Mouse (Mus musculus): Measurements from ENCODE around the gene Fgf10.

Fgf10 gene

DNA sequence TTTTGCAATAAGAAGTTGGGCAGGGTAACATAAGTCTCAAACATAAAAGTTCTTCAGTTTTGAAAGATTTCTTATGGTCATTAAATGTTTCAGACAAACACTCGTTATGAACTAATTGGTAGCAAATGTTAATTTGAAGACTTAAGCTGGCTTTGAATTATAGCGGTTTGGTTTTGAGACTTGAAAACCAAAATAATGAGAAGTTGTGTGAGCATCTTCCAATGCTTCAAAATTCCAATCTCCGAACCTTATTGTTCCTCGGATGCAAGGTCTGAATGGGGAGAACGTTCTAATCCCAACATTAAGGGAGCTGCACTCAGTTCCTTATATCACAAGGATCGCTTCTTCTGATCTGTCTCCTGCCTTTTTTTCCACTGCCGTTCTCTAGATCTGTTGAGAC lies at the start of gene Fgf10:
Fgf10 (plus strand) TSS at position 301 of the 400 bp plus-strand sequence.
- DNase-seq, result no peak

DNA sequence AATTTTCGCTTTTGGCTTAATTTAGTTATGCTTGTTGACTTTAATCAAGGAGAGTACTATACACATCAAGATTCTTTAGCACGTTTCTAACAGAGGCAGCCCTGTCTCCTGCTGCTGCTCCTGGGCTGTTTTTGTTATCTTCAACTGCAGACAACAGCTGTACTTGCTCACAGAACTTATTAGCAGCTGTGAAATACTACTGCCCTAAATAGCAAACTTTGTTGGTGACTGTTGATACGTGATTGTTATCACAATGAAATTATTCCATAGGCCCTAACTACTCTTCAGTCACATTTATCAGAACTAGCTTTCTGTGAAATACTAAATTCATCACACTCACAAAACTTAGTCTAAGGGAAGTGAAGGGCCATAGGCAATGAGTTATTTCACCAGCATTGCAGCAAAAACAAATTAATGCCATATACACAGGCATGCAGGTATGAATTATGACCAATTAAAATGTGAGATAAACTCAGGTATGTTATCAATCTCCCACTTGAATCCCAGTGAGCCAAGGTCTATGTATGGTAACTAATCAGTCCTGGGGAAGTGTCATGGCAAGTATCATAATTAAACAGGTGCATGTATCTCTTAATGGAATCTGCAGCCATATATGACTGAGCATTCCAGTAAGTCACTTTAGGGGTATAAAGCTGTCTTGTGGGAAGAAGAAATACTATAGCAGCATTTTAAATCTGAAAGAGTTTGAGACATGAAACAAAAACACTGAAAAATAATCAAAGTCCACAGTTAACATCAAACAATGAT lies 39.7 kb upstream of the Fgf10 start:
- no peak for DNase-seq

- DNase-seq, result no peak
These were observed 38.1 kb upstream of the Fgf10 start for GRCm38 (mm10) chr13:118631500-118631899.

- DNase-seq, result no peak
These were observed 33.5 kb upstream of the Fgf10 start for GRCm38 (mm10) chr13:118636047-118636446.

GRCm38 (mm10) chr13:118642585-118642984 lies 27.0 kb upstream of the Fgf10 start:
- DNase-seq, result no peak

- no peak for DNase-seq
These were observed 26.5 kb upstream of the Fgf10 start for GRCm38 (mm10) chr13:118643138-118643537.

DNA sequence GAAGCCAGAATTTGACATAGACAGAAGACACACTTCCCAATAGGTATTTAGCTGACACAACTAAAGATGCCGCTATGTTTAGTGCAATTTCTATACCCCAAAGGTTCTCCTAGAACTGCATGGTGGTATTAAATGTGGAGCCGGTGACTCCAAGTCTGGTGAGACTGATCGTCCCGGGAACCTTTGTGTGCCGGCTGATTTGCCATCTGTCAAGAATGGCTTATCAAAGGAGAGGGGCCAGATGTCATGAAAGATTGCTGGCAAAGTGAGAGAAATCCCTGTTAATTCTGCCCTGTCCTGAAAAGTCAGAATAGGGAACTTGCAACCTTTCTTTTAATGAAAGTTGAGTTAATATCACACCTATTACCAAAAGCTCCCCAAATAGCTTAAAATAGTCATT lies 12.6 kb upstream of the Fgf10 start:
- no peak for DNase-seq

DNA sequence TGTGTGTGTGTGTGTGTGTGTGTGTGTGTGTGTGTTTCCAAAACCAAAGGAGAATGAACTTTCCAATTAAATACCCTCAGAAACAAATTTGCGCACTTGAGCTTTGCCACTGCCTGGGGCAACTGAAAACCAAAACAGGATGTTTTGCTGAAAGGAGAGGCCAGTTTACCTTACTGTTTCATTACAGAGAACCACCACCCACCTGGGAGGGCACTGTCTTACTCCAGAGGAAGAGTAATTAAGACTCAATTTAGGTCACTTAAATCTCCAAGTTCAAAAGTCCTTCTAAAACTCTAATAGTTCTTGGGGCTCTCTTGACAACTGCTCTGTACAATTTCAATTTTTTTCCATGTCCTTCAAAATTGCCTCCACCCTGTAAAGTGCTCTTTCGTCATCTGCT lies 11.6 kb upstream of the Fgf10 start:
- no peak for DNase-seq

GRCm38 (mm10) chr13:118658608-118659326 lies 10.8 kb upstream of the Fgf10 start:
- DNase-seq, result no peak

GRCm38 (mm10) chr13:118661664-118662063 lies 7.9 kb upstream of the Fgf10 start:
- DNase-seq, result no peak

DNA sequence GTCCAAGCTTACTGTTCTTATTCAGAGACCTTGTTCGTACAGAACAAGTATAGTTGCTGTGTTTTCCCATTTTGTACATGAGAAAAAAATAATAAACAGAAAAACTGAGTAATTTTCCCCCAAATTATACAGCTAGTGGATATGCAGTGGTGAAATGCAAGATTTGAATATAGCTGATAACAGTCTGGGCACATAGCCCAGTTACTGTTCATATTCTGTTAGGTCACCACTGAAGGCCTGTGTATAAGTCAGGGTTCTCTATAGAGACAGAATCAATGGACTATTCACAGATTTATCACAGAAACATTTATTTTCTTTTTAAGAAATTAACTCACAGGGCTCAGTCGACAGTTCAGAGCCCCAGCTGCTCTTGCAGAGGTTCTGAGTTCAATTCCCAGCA lies 4.7 kb upstream of the Fgf10 start:
- no peak for DNase-seq

GRCm38 (mm10) chr13:118679228-118679627 lies 9.6 kb downstream of the Fgf10 start:
- DNase-seq, result no peak

GRCm38 (mm10) chr13:118693049-118693448 lies 23.5 kb downstream of the Fgf10 start:
- DNase-seq, result no peak

GRCm38 (mm10) chr13:118695103-118695502 lies 25.5 kb downstream of the Fgf10 start:
- DNase-seq, result no peak

DNA sequence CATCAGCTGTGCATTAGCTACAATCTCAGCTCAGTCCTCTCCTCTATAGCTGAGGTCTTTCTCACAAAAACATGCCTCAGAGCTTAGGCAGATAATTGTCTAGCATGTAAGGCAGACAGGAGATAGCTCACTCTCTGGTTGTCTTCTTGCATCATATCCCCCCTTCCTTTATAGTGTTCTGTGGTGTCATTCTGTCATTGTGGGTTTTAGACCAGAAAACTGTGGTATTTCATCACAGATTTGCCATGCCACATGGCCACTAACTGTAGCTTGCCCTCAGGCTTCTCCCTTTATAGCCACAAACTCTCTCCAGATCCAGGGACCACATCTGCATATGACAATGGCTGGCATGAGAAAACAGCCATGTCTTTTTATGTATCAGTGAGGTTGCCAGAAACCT lies 34.1 kb downstream of the Fgf10 start:
- DNase-seq, result no peak

GRCm38 (mm10) chr13:118705716-118706115 lies 36.1 kb downstream of the Fgf10 start:
- no peak for DNase-seq

GRCm38 (mm10) chr13:118709912-118710311 lies 40.3 kb downstream of the Fgf10 start:
- no peak for DNase-seq

DNA sequence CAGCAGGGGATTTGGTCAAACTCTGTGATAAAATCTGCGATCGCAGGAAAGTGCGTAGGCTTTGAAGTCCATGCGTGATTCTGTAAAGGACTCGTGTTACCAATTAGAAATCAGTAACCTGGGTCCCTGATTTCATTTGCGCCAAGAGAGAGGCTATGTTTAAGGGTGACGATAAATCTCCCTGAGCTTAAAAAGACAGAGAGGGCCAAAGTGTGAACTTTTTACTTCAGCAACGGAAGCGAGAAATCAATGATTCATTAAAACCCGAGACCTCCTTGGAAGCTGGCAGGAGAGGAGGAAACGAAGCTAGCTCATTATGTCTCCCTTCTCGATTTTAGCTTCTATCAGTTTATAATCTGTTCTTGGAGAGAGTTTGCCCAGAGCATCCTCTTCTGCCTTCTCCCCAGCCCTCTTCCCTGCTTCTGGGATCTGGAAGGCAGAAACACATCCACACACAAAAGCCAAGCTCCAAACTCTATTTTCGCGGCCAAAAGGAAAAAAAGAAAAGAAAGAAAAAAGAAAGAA lies 44.1 kb downstream of the Fgf10 start:
- no peak for DNase-seq

DNA sequence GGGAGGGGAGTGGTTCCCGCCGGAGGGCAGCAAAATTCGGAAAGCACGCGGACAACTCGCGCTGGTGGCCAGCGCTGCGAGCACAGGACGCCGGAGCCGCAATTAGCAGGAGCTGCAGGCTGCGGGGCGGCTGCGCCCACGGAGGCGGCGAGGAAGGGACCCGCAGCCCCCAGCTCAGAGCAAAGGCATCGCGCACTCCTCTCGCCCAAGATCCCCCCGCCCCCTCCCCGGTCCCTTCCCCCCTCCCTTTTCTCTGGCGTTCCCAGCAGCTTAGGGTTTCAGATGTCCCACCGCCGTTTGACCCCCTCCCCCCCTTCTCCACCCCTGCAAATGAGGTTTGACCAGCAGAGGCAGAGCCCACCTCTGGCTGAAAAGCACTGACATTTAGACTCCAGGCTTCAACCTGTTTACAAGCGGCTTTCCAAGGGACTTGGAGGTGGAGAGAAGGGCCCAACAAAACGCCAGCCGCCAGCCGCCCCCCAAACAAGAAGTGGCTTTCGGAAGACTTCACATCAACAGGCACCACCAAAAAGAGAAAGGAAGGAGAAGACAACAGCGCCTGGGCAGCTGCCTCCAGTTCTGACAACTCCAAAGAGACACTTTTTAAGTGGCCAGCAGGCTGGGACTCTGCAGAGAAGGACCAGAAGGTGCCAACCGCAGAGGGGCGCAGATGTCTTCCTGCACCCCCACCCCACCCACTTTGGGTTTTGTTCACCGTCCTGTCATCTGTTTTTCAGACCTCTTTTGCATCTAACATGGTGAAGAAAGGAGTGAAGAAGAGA lies 44.9 kb downstream of the Fgf10 start:
- DNase-seq, result no peak

DNA sequence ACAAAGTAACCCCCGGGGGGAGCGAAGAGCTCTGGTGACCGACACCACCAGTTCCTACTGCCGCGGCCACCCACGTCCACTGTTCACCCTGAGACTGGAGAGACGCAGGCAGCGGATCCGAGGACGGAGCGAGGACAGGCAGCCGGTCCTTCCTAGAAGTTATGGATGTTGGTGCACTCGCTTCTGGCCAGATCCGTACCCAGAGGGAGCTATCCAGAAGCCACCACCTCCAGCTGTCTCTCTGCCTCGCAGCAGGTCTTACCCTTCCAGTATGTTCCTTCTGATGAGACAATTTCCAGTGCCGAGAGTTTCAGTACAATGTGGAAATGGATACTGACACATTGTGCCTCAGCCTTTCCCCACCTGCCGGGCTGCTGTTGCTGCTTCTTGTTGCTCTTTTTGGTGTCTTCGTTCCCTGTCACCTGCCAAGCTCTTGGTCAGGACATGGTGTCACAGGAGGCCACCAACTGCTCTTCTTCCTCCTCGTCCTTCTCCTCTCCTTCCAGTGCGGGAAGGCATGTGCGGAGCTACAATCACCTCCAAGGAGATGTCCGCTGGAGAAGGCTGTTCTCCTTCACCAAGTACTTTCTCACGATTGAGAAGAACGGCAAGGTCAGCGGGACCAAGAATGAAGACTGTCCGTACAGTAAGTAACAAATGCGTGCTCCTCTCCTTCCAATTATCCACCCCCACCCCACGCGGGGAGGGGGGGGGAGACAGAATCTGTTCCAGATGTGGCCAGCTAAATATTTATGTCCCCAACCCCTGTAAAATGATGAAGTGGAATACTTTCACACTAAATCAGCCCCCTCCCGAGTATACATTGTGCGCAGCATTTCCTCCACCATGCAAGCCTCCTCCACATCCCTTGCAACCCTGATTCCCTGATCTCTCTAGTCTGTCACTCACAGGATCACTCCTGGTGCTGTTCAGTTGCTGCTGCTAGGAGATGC lies 45.8 kb downstream of the Fgf10 start:
- no peak for DNase-seq

- DNase-seq, result no peak
These were observed 46.7 kb downstream of the Fgf10 start for GRCm38 (mm10) chr13:118716265-118716664.

GRCm38 (mm10) chr13:118716726-118717125 lies 47.1 kb downstream of the Fgf10 start:
- DNase-seq, result no peak

Measured in cerebellum, adult 18-20 months (tissue).